Mouse (Mus musculus) megakaryocyte, adult 5-6 weeks (primary cell): ENCODE measurements around the gene Sugp1. TPM values are rescaled to one million over a fixed set of nuclear protein-coding genes. Genes with fewer than 3 reads are reported as not detected.
"Not testable (repeated sequence)": the region's sequence is repeated elsewhere in the genome, so short reads cannot be mapped to it uniquely, and the experiment has no call there.

Experiments
- ATAC-seq: 2 replicates; pipeline ENCODE4 v1.8.0; 2016; ENCODE audit warnings: mild to moderate bottlenecking, inconsistent platforms; ENCODE audit not compliant: poor library complexity, severe bottlenecking
- total RNA-seq, 2 experiments: library from RNA; stranded (forward) in 1 of 2; stranded (reverse) in 1 of 2; fragments of 153-499, 151-499 nt in 1 of 2; fragments of 221-1000, 200-1000 nt in 1 of 2; gene quantifications; 2 replicates each; pipeline versions ENCODE4 v1.2.3 to v1.2.4; 2015 to 2017

The Sugp1 gene
- total RNA-seq, 2 experiments from 2014 or later = 11.6 to 17.3 TPM

DNA sequence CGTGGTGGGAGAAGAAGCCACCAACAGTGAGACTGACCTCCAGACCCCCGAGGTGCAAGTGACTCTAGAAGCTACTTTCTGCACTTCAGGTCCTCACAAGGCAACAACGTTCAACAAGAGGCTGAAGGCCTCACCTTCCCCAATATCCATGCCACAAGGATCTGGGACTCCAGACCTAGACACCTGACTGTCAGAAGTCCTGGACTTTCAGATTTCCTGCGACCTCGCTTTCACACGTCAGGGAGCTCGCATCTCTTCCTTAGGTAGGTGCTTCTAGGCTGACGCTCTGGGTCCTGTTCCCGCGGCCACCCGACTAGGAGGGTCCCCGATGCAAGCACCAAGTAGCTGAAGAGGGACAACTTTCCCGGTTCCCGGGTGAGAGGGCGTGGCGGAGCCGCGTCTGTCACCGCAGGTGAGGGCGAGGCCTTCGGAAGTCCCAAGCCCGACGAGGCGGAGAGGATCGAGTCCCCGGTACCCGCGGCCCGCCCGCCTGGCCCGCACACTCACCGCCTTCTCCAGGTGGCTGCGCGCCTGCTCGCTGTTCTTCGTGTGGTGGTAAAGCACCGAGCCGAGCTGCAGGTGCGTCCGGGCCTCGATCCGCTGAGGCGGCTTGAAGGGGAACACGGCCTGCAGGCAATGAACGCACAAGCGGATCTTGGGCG, 597 bp upstream of the Sugp1 start:
- ATAC-seq = no peak

DNA sequence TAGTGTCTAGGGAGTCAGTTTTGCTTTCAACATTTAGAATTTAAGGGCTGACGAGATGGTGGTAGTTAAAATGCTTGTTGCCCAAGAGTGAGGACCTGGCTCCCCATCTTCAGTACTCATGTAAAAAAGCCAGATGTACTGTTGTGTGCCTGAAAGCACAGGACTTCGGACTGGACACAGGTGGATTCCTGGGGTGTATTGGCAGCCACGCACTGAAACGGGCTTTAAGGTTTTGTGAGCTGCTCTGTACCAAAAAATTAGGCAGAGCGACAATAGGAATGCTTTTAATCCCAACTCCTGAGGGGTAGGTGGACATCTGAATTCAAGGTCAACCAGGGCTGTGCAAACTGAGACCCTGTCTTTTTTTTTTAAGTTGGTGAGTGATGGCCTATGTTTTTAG, 1.4 kb downstream of the Sugp1 start:
- ATAC-seq = no peak

- ATAC-seq = no peak
These were observed 7.0 kb downstream of the Sugp1 start for GRCm38 (mm10) chr8:70049662-70050061.

GRCm38 (mm10) chr8:70050434-70050833, 7.8 kb downstream of the Sugp1 start:
- ATAC-seq = not testable (repeated sequence)

DNA sequence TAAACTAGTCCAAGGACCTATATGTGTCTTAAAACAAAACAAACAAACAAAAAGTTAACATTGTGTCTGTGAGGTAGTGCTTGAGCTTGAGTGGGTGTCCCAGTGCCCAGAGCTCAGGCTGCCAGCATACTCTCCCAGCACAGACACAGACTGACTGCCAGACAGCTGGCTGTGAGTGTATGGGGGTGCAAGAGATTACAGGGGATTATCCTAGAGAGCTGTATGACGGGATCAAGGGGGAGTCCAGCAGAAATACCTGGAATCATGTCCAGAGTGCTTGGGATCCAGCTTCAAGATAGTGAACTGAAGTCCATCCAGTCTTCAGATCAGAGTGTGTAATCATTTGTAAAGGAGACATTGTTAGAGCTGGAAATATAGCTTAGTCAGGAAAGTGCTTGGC, 15.1 kb downstream of the Sugp1 start:
- no peak for ATAC-seq

DNA sequence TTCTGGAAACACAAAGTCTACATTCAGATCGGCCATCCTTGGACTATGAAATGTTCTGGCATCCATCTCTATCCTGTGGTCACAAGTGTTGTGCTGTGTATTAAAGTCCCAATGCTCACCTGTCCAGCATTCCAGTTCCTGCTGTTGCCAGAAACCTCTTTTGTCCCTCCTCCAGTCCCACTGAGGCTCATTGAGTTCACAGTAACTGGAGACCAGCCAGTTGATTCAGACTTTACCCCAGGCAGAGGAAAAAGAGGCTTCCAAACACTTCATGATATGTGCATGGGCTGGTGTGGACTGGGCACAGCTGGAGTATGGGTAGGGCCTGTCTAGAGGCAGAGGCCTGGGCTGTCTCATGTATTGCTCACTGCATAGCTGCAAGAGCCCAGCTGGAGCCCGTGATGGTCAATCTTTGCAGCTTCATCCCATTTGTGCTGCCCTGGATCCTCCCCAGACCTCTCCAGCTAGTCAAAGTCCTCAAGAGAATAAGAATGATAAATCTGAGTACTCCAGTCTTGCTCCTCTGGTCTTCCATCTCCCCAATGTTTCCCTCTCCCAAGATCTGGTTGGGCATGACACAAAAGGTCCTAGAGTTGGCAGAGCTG, 29.3 kb downstream of the Sugp1 start:
- ATAC-seq = no peak

GRCm38 (mm10) chr8:70072441-70073069, 29.9 kb downstream of the Sugp1 start, which contains the start of gene Tm6sf2:
TSS of gene Tm6sf2 (plus strand) at chr8:70072924.
- peak; percentile 67 for ATAC-seq

- no peak for ATAC-seq
These were observed 30.5 kb downstream of the Sugp1 start for GRCm38 (mm10) chr8:70073120-70073519.

DNA sequence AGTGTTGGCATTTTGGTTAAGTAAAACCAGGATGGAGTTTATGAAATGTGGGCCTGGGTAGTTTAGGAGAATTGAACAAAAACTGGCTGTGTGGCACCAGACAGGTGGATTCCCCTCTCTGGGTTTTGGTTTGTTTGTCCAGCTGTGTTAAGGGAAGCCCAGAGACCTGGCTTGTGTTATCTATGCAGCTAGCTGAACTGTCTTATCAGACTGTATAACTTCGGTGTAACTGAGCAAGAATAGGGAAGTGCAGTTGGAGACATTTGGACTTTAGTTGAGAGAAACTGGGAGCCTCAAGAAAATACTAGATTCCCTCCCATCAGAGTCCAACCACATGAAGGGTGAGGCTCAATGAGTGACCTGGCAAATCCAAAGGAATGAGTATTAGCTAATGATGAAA, 31.1 kb downstream of the Sugp1 start:
- ATAC-seq = peak; percentile 33; the same call in 1 of the 2 replicates

DNA sequence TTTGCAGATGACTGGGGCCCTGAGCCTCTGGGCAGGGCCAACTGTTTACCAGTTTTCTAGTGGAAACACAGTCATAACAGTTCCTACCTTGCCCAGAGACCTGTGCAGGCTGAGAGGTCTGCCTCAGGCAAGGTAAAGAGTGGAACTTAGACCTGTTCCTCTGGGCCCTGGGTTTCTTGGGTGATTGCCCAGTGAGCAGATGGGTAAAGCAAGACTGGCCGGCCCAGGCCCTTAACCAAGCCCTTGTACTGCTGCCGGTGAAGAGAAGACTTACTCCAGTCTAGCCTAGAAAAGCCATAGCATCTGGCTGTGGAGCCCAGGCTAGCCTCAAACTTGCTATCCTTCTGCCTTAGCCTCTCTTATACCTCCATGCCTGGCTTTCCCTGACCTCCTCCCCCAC, 39.4 kb downstream of the Sugp1 start:
- ATAC-seq = no peak

- ATAC-seq = peak; percentile 60; the same call in 1 of the 2 replicates
These were observed 40.7 kb downstream of the Sugp1 start, which contains the start of gene Hapln4 for GRCm38 (mm10) chr8:70083285-70083684. TSS of gene Hapln4 (plus strand) at chr8:70083457.

GRCm38 (mm10) chr8:70084191-70085065, 41.8 kb downstream of the Sugp1 start:
- no peak for ATAC-seq

DNA sequence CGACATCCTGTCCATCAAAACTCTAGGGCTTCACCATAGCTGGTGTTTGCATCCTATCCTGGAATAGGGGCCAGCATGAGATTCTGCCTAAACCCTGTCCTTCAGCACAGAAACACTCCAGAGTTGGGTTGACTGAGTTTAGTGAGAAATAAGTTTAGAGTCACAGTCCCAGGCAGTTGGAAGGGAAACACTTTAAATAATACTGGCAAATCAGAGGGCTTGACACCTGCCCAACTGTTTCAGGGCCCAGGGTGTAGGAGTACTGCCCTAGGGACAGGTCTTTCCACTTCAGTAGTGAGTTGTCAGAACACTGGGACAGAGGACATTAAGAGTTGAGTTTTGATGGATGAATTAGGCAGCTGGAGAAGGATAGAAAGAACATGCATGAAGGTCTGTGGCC, 43.5 kb downstream of the Sugp1 start:
- ATAC-seq = no peak

- ATAC-seq = no peak
These were observed 44.6 kb downstream of the Sugp1 start for GRCm38 (mm10) chr8:70087237-70087636.

DNA sequence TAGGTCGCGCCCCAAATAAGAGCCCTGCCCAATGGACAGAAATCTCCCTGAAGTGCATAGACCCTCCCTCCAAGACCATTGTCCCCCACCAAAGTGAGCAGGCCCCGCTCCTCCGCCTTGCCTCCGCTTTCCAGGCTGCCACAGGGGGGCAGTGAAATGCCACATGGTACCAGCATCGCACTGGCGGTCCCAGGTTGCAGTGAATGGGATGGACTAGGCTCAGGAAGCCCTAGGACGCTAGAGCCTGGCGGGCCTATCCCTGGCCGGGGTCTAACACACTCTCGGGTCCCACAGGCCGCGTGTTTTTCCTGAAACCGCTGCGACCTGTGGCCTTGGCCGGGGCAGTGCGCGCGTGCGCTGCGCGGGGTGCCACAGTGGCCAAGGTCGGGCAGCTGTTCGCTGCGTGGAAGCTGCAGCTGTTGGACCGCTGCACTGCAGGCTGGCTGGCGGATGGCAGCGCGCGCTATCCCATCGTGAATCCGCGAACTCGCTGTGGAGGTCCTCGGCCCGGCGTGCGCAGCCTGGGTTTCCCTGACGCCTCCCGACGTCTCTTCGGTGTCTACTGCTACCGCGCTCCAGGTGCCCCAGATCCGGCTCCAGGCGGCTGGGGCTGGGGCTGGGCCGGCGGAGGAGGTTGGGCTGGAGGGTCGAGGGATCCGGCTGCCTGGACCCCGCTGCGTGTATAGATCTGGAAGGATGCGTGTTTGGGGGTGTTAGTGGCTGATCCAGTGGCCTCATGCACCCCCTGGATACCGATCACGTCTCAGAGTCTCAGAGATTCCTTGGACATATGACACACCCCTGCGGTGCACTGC, 45.4 kb downstream of the Sugp1 start:
- ATAC-seq = no peak

DNA sequence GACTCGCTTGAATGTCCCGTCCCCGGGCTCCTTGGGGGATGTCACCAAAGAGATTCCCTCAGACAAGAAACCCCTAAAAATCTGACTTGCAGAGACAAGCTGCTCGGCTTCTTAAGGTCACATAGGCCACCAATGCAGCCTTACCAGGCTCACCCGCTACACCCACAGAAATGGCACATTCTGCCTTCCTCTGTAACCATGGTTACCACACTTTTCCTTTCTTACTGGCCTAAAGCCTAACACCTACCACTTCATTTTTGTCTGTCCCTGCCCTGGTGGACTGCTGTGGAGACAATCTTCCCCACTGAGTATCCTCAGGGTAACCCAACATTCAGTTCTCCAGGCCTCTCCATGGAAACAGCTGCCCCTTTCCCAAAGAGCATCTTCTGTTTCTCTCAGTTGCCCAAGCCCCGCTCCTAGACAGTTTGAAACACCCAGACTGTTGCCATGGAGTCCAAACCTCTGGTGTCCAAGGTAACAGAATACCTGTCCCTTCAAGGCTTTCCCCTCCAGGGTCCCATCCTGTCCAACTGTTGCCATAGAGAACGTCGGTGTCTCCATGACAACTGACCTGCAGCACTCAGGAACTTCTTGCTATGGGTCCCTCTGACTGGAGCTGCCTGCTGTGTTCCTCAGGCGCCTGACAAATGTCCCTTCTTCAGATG, 46.8 kb downstream of the Sugp1 start:
- no peak for ATAC-seq

GRCm38 (mm10) chr8:70092786-70093185, 50.2 kb downstream of the Sugp1 start:
- ATAC-seq = no peak

- ATAC-seq = no peak
These were observed 56.7 kb downstream of the Sugp1 start for GRCm38 (mm10) chr8:70099276-70099675.

DNA sequence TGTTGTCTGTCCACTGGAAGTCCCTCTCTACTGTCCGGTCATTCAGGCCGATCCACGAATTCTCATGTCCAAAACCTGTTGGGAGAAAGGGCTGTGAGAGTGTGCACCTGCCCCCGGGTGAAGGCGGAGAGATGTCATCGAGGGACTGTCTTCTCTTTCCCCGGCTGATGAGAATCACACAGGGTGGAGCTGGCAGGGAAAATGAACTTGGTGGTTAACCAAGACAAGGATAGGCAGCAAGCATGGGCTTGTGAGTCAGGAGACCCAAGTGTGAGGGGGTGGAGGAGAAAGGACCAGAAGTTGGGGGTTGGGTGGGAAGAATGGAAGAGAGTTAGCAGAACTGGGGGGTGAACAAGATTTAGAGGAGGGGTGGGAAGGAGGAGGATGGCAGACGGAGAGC, 57.6 kb downstream of the Sugp1 start:
- ATAC-seq = no peak

DNA sequence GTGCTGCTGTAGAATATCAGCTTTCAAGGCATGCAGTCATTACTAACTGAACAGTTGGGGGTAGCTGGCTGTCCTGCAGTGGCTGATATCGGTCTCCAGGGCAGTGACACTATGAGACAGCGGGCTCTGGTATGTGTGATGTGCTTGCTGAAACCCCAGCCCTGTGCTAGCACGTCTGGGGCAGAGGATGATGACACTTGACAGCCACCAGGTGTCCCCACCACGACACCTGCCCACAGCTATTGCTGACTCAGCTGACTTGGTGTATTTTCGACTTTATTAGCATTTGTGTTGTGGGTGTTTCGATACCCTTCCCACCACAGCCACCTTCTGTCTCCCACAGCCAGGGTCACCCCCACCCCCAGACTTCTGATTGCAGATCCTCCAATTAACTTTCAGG, 61.9 kb downstream of the Sugp1 start:
- ATAC-seq = peak; percentile 87
